Mouse (Mus musculus) C2C12 (cell line): ENCODE measurements around the gene Uxt.

ENCODE experiments used
- CTCF ChIP-seq: IDR thresholded peaks from one replicate; pipeline ENCODE4 v1.5.1; 2011; ENCODE audit not compliant: control insufficient read depth, insufficient read depth, insufficient read length
- FOSL1 ChIP-seq: IDR thresholded peaks from one replicate; pipeline ENCODE4 v1.8.0; 2011; ENCODE audit warnings: mild to moderate bottlenecking, low read length; ENCODE audit not compliant: poor library complexity, insufficient read depth, severe bottlenecking
- MYOG ChIP-seq: IDR thresholded peaks from one replicate; pipeline ENCODE4 v1.6.1; 2011; ENCODE audit not compliant: control insufficient read depth, insufficient read length; ENCODE audit errors: extremely low read depth

- TF ChIP-seq FOSL1, result no peak
- no peak for TF ChIP-seq CTCF
- TF ChIP-seq MYOG, result no peak
Observed at GRCm38 (mm10) chrX:20961477-20962378, at the start of gene Uxt.
